Mouse (Mus musculus) limb, embryonic 14.5 days (tissue): ENCODE data around the gene Itgb2. TPM values are rescaled to one million over a fixed set of nuclear protein-coding genes. Genes with fewer than 3 reads are reported as not detected.

ENCODE experiments used
- ATAC-seq: fragments of 200-750 bp; cut with Nextera tagmentation; 2 replicates; pipeline ENCODE4 v1.8.0; 2017; ENCODE audit warnings: low read depth, moderate number of reproducible peaks, moderate TSS enrichment; ENCODE audit not compliant: low FRiP score
- DNase-seq: peaks from one replicate; pipeline ENCODE4 v3.0.0-alpha.2; 2015; ENCODE audit warnings: low spot score
- H3K27ac ChIP-seq: fragments of 300-500 bp; sonication (generic); replicated peaks from 2 replicates; pipeline ENCODE4 v1.5.1; 2014; ENCODE audit warnings: low read depth, mild to moderate bottlenecking, low read length, moderate library complexity, mixed read lengths
- H3K27me3 ChIP-seq: fragments of 300-500 bp; sonication (generic); 2 replicates; pipeline ENCODE4 v1.6.1; 2014; ENCODE audit warnings: low read length, mixed read lengths; ENCODE audit not compliant: control insufficient read depth, insufficient read depth
- H3K36me3 ChIP-seq: fragments of 300-500 bp; sonication (generic); 2 replicates; pipeline ENCODE4 v1.6.1; 2014; ENCODE audit warnings: mild to moderate bottlenecking, low read length, moderate library complexity, mixed read lengths; ENCODE audit not compliant: control insufficient read depth, insufficient read depth
- H3K4me1 ChIP-seq: fragments of 300-500 bp; sonication (generic); 2 replicates; pipeline ENCODE4 v1.6.1; 2014; ENCODE audit warnings: antibody characterized with exemption, low read length, mixed read lengths; ENCODE audit not compliant: control insufficient read depth, insufficient read depth
- H3K4me2 ChIP-seq: fragments of 300-500 bp; sonication (generic); replicated peaks from 2 replicates; pipeline ENCODE4 v1.6.1; 2014; ENCODE audit warnings: low read depth, mild to moderate bottlenecking, low read length, moderate library complexity; ENCODE audit not compliant: severe bottlenecking
- H3K4me3 ChIP-seq: fragments of 300-500 bp; sonication (generic); replicated peaks from 2 replicates; pipeline ENCODE4 v1.5.1; 2014; ENCODE audit warnings: low read length
- H3K9ac ChIP-seq: fragments of 300-500 bp; sonication (generic); 2 replicates; pipeline ENCODE4 v1.6.1; 2014; ENCODE audit warnings: mild to moderate bottlenecking, low read depth, low read length, moderate library complexity; ENCODE audit not compliant: severe bottlenecking
- H3K9me3 ChIP-seq: fragments of 300-500 bp; sonication (generic); 2 replicates; pipeline ENCODE4 v1.6.1; 2016; ENCODE audit warnings: low read length; ENCODE audit not compliant: control insufficient read depth
- POLR2A ChIP-seq: fragments of 200-500 bp; IDR thresholded peaks from 2 replicates; pipeline ENCODE4 v1.8.0; 2012; ENCODE audit warnings: inconsistent platforms, mild to moderate bottlenecking, moderate library complexity, borderline replicate concordance; ENCODE audit not compliant: insufficient read depth, insufficient read length; ENCODE audit errors: extremely low read depth
- WGBS: fragments of 180-500 bp; shearing (Covaris S2); extraction: QIAGEN DNeasy Blood & Tissue Kit; methylation state at CpG from one replicate; pipeline ENCODE4 v1.1.7; 2014; 5-methylcytosine and 5-hydroxymethylcytosine counted together
- polyA plus RNA-seq, 2 experiments: library from polyadenylated mRNA; depleted of rRNA in 1 of 2; stranded (reverse) in 1 of 2; unstranded in 1 of 2; fragments of >200 nt; fragmentation: Nextera tagmentation in 1 of 2; extraction: Ambion mirVana in 1 of 2; gene quantifications; 2 replicates each; pipeline versions ENCODE4 v1.2.1 to v1.2.3; 2012 to 2014

Gene Itgb2
- polyA plus RNA-seq, 2 experiments: 2.7 to 3.7 TPM

- peak overlapping the region; percentile 86 for H3K27ac ChIP-seq
- H3K27me3 ChIP-seq: no peaks in the 10 kb centered on the region
- TF ChIP-seq POLR2A: no peak
- DNase-seq: peak; percentile 16
- no peak for ATAC-seq
- 44% methylated on average over 14 of the region's 14 CpGs for WGBS
- peaks cover 14% of the 10 kb centered on the region for H3K4me1 ChIP-seq
- peak overlapping the region; percentile 94 for H3K4me3 ChIP-seq
- H3K9me3 ChIP-seq: no peaks in the 10 kb centered on the region
- H3K4me2 ChIP-seq: peak overlapping the region; percentile 84
- peaks cover 22% of the 10 kb centered on the region for H3K36me3 ChIP-seq
- peak overlapping the region; percentile 86 for H3K9ac ChIP-seq
Observed at GRCm38 (mm10) chr10:77516379-77516951, 13.6 kb upstream of the Itgb2 start.

GRCm38 (mm10) chr10:77517066-77517620, 12.9 kb upstream of the Itgb2 start:
- TF ChIP-seq POLR2A: no peak
- H3K4me1 ChIP-seq: peaks cover 16% of the 10 kb centered on the region
- DNase-seq (peak; percentile 42), ATAC-seq (0 out of 2 replicates have a peak, but pooled peaks have one; percentile 11)
- H3K9me3 ChIP-seq: no peaks in the 10 kb centered on the region
- H3K27ac ChIP-seq: no peak overlapping the region
- no peak overlapping the region for H3K4me3 ChIP-seq
- no peaks in the 10 kb centered on the region for H3K27me3 ChIP-seq
- 22% methylated on average over 20 of the region's 20 CpGs for WGBS
- peaks cover 15% of the 10 kb centered on the region for H3K36me3 ChIP-seq
- peak overlapping the region; percentile 84 for H3K4me2 ChIP-seq
- 0 out of 2 replicates have a peak overlapping the region, but pooled peaks have one; percentile 86 for H3K9ac ChIP-seq

- peaks cover 9% of the 10 kb centered on the region; the same call in 1 of the 2 replicates for H3K36me3 ChIP-seq
- no peaks in the 10 kb centered on the region for H3K9me3 ChIP-seq
- no peak for TF ChIP-seq POLR2A
- peak overlapping the region; percentile 22; the same call in 1 of the 2 replicates for H3K9ac ChIP-seq
- H3K4me2 ChIP-seq: no peak overlapping the region
- H3K4me3 ChIP-seq: no peak overlapping the region
- H3K27me3 ChIP-seq: no peaks in the 10 kb centered on the region
- no peak for ATAC-seq
- no peak overlapping the region for H3K27ac ChIP-seq
- H3K4me1 ChIP-seq: peaks cover 21% of the 10 kb centered on the region
- WGBS: 94% methylated on average over 5 of the region's 5 CpGs
- no peak for DNase-seq
Observed at GRCm38 (mm10) chr10:77517801-77518200, 12.3 kb upstream of the Itgb2 start.

GRCm38 (mm10) chr10:77519191-77519590, 10.9 kb upstream of the Itgb2 start:
- Histone ChIP-seq H3K27ac (no peak overlapping the region), H3K9me3 (no peaks in the 10 kb centered on the region), H3K4me1 (peaks cover 21% of the 10 kb centered on the region), H3K4me3 (no peak overlapping the region), H3K4me2 (no peak overlapping the region), H3K36me3 (no peaks in the 10 kb centered on the region), H3K27me3 (no peaks in the 10 kb centered on the region), H3K9ac (no peak overlapping the region)
- TF ChIP-seq POLR2A: no peak
- DNase-seq (no peak), ATAC-seq (no peak)
- 80% methylated on average over 3 of the region's 3 CpGs for WGBS

- Histone ChIP-seq H3K27me3 (no peaks in the 10 kb centered on the region), H3K4me3 (no peak overlapping the region), H3K27ac (no peak overlapping the region), H3K36me3 (no peaks in the 10 kb centered on the region), H3K4me2 (no peak overlapping the region), H3K9me3 (no peaks in the 10 kb centered on the region), H3K9ac (no peak overlapping the region), H3K4me1 (peaks cover 16% of the 10 kb centered on the region)
- ATAC-seq (no peak), DNase-seq (no peak)
- 85% methylated on average over 5 of the region's 5 CpGs for WGBS
- no peak for TF ChIP-seq POLR2A
Observed at GRCm38 (mm10) chr10:77520497-77520896, 9.6 kb upstream of the Itgb2 start.
